ENCODE assay signal across 11 mouse cellular contexts in genomic region chr13:107059460-107059859, GRCm38 (mm10). TPM values are rescaled to one million over a fixed set of nuclear protein-coding genes. Genes with fewer than 3 reads are reported as not detected.
DNase-seq lines count a peak whose midpoint lies in the region; ATAC-seq lines count a peak whose summit lies in the region.
"Had no signal": no experiment of that assay in that cellular context is flagged by ENCODE, and none has a peak within 500 bp of the region (broad histone marks: within the 10 kb centered on the region; RNA-seq: fewer than 3 reads in every experiment).

No protein-coding gene starts in this region.

- DNase-seq in right cerebral cortex, adult 18-20 months, result peak; percentile 11
- no peak for DNase-seq in right cerebral cortex, postnatal 25 days
- peak; percentile 59 for DNase-seq in brain, adult 2 months (ENCODE audit: low read depth, low spot score)
- DNase-seq in thymus, postnatal 36 days, result peak; percentile 65
- DNase-seq in gastrocnemius, postnatal 10 days, result no peak
- DNase-seq: adrenal gland, adult 8-10 months; cerebellum, postnatal 36 days; kidney, postnatal 36 days had no signal

- ATAC-seq in monocyte, adult 5-6 weeks (replicated peaks; ENCODE audit: insufficient number of reproducible peaks, low FRiP score, low TSS enrichment, poor library complexity, severe bottlenecking), result peak; percentile 78
- no peak for ATAC-seq in cerebellum, adult (ENCODE audit: insufficient number of reproducible peaks, low FRiP score, low TSS enrichment)
- ATAC-seq: intestine, embryonic 16.5 days had no signal

RNA-seq across cellular contexts. Expression of gene Kif2a, which starts 37.5 kb away (rescaled TPM):
- total RNA-seq in monocyte, adult 5-6 weeks (2017), result 10.7 to 49.6 TPM (median 27.6 TPM) in 3 replicates
- 10 to 100 TPM; 24.3 to 28.0 TPM for total RNA-seq in gastrocnemius, postnatal 10 days (2021)

Comparison
In these comparisons a context has a peak if more than half of its experiments do, and no peak if none do; other contexts are left out.
1. DNase-seq: peak in right cerebral cortex, adult 18-20 months (single experiment), brain, adult 2 months (single experiment) and thymus, postnatal 36 days (2 of 2); none in right cerebral cortex, postnatal 25 days (single experiment) and gastrocnemius, postnatal 10 days (single experiment).